Mouse (Mus musculus): Measurements from ENCODE around the gene 4933424G06Rik.
A peak's percentile ranks its signal among the peaks of the same experiment; 100 is the strongest.

4933424G06Rik gene

GRCm38 (mm10) chr1:36772198-36772934 is 62.4 kb downstream of the 4933424G06Rik start:
- DNase-seq: no peak

GRCm38 (mm10) chr1:36780793-36781192 is 70.8 kb downstream of the 4933424G06Rik start:
- DNase-seq: peak in 1 of 2 experiments; percentile 20

- peak; percentile 25 to 29 for DNase-seq
Observed at GRCm38 (mm10) chr1:36782476-36782875, 72.5 kb downstream of the 4933424G06Rik start.

GRCm38 (mm10) chr1:36784365-36785134 is 74.6 kb downstream of the 4933424G06Rik start:
- DNase-seq: peak; percentile 50 to 82

GRCm38 (mm10) chr1:36785238-36785641 is 75.3 kb downstream of the 4933424G06Rik start:
- peak in 1 of 2 experiments; percentile 17 for DNase-seq

GRCm38 (mm10) chr1:36786377-36786776 is 76.4 kb downstream of the 4933424G06Rik start:
- no peak for DNase-seq

GRCm38 (mm10) chr1:36789416-36789815 is 79.5 kb downstream of the 4933424G06Rik start:
- DNase-seq: no peak

GRCm38 (mm10) chr1:36796711-36797110 is 86.8 kb downstream of the 4933424G06Rik start:
- DNase-seq: peak in 1 of 2 experiments; percentile 67

GRCm38 (mm10) chr1:36797481-36797880 is 87.5 kb downstream of the 4933424G06Rik start:
- no peak for DNase-seq

GRCm38 (mm10) chr1:36800379-36801011 is 90.5 kb downstream of the 4933424G06Rik start:
- DNase-seq: no peak

GRCm38 (mm10) chr1:36804259-36804658 is 94.3 kb downstream of the 4933424G06Rik start:
- DNase-seq: no peak

- no peak for DNase-seq
Observed at GRCm38 (mm10) chr1:36804833-36805232, 94.9 kb downstream of the 4933424G06Rik start.

GRCm38 (mm10) chr1:36806181-36806905 is 96.4 kb downstream of the 4933424G06Rik start:
- no peak for DNase-seq

GRCm38 (mm10) chr1:36807086-36807485 is 97.1 kb downstream of the 4933424G06Rik start:
- DNase-seq: no peak

Measured in lung, postnatal 4 days (tissue).